ENCODE assay signal across 37 mouse cellular contexts in genomic region chr19:45243264-45243602, GRCm38 (mm10). TPM values are rescaled to one million over a fixed set of nuclear protein-coding genes. Genes with fewer than 3 reads are reported as not detected.
DNase-seq lines count a peak whose midpoint lies in the region; ATAC-seq and TF ChIP-seq lines count a peak whose summit lies in the region.
"Had no signal": no experiment of that assay in that cellular context is flagged by ENCODE, and none has a peak within 500 bp of the region (broad histone marks: within the 10 kb centered on the region; RNA-seq: fewer than 3 reads in every experiment).

No protein-coding gene starts in this region.

- 6% methylated on average over 5 of the region's 5 CpGs for WGBS in heart, embryonic 11.5 days (ENCODE audit: insufficient replicate concordance)
- 4% methylated on average over 5 of the region's 5 CpGs for WGBS in hindbrain, embryonic 15.5 days
- WGBS in hindbrain, embryonic 11.5 days, result 1% methylated on average over 5 of the region's 5 CpGs
- 3% methylated on average over 5 of the region's 5 CpGs for WGBS in limb, embryonic 10.5 days

- DNase-seq in heart, adult 9 months (ENCODE audit: low spot score in 2 of 2), result no peak
- DNase-seq in hindbrain, embryonic 11.5 days (ENCODE audit: low spot score), result no peak
- peak; percentile 31 for DNase-seq in limb, embryonic 10.5 days (ENCODE audit: low spot score)
- DNase-seq in adrenal gland, postnatal 10 days, result no peak
- DNase-seq: adrenal gland, adult 2 months; cerebellum, adult 2 months; heart, postnatal 4 days; kidney, adult 18-20 months; kidney, postnatal 25 days; lung, postnatal 4 days; right cerebral cortex, adult 18-20 months; spleen, adult 18-20 months; thymus, adult 18-20 months; thymus, postnatal 36 days had no signal

- peaks cover 78% of the 10 kb centered on the region for H3K27me3 ChIP-seq in heart, embryonic 11.5 days (ENCODE audit: control insufficient read depth, insufficient read depth, low read length)
- H3K27me3 ChIP-seq in hindbrain, embryonic 15.5 days, result peaks cover 74% of the 10 kb centered on the region
- peaks cover 76% of the 10 kb centered on the region for H3K27me3 ChIP-seq in hindbrain, embryonic 11.5 days (ENCODE audit: control insufficient read depth, insufficient read depth, low read length)
- H3K27me3 ChIP-seq in E14TG2a.4 (ENCODE audit: insufficient read depth, low read length), result peaks cover 91% of the 10 kb centered on the region
- peaks cover 90% of the 10 kb centered on the region for H3K27me3 ChIP-seq in limb, embryonic 10.5 days (ENCODE audit: low read depth, poor library complexity, severe bottlenecking)

- H3K9ac ChIP-seq in heart, embryonic 11.5 days (ENCODE audit: low read depth, low read length), result no peak overlapping the region
- H3K9ac ChIP-seq in hindbrain, embryonic 15.5 days, result no peak overlapping the region
- H3K9ac ChIP-seq in hindbrain, embryonic 11.5 days (ENCODE audit: low read depth, low read length), result no peak overlapping the region
- H3K9ac ChIP-seq: embryonic facial prominence, embryonic 12.5 days; kidney, embryonic 15.5 days; limb, embryonic 13.5 days had no signal

- no peak for TF ChIP-seq CTCF in E14TG2a.4 (conservative IDR thresholded peaks at IDR 0.05; ENCODE audit: low read length)

- no peak overlapping the region for H3K27ac ChIP-seq in heart, embryonic 11.5 days (ENCODE audit: low read depth, low read length)
- H3K27ac ChIP-seq in hindbrain, embryonic 15.5 days (replicated peaks), result no peak overlapping the region
- no peak overlapping the region for H3K27ac ChIP-seq in hindbrain, embryonic 11.5 days (ENCODE audit: low read depth, low read length)
- no peak overlapping the region for H3K27ac ChIP-seq in limb, embryonic 10.5 days
- H3K27ac ChIP-seq: embryonic facial prominence, embryonic 12.5 days; forebrain, embryonic 10.5 days; kidney, embryonic 15.5 days; left cerebral cortex, adult 2 months; limb, embryonic 13.5 days had no signal

- no peak for ATAC-seq in heart, embryonic 11.5 days (replicated peaks; ENCODE audit: insufficient number of reproducible peaks, low FRiP score, low TSS enrichment)
- no peak for ATAC-seq in hindbrain, embryonic 15.5 days (ENCODE audit: low FRiP score, low read depth)
- no peak for ATAC-seq in hindbrain, embryonic 11.5 days (ENCODE audit: low FRiP score)
- ATAC-seq: activated CD4-positive, CD25-positive, alpha-beta regulatory T cell, adult 4 months; CD4-positive, CD25-positive, alpha-beta regulatory T cell, adult 4 months; forebrain, embryonic 16.5 days; midbrain, embryonic 16.5 days had no signal

- H3K36me3 ChIP-seq in heart, embryonic 11.5 days (ENCODE audit: control insufficient read depth, insufficient read depth, low read length), result no peaks in the 10 kb centered on the region
- H3K36me3 ChIP-seq in hindbrain, embryonic 15.5 days, result no peaks in the 10 kb centered on the region
- H3K36me3 ChIP-seq in hindbrain, embryonic 11.5 days (ENCODE audit: control insufficient read depth, insufficient read depth, low read length), result no peaks in the 10 kb centered on the region
- no peaks in the 10 kb centered on the region for H3K36me3 ChIP-seq in E14TG2a.4 (ENCODE audit: insufficient read depth, low read length)
- H3K36me3 ChIP-seq in limb, embryonic 10.5 days, result no peaks in the 10 kb centered on the region
- H3K36me3 ChIP-seq: embryonic facial prominence, embryonic 12.5 days; forebrain, embryonic 10.5 days; kidney, embryonic 15.5 days; limb, embryonic 13.5 days had no signal

- H3K4me1 ChIP-seq in heart, embryonic 11.5 days (ENCODE audit: control insufficient read depth, insufficient read depth, low read length), result 0 out of 2 replicates have a peak, but pooled peaks cover 4% of the 10 kb centered on the region
- peaks cover 24% of the 10 kb centered on the region for H3K4me1 ChIP-seq in hindbrain, embryonic 15.5 days (replicated peaks)
- H3K4me1 ChIP-seq in hindbrain, embryonic 11.5 days (replicated peaks; ENCODE audit: control insufficient read depth, insufficient read depth, low read length), result no peaks in the 10 kb centered on the region; the same call in 1 of the 2 replicates
- peaks cover 34% of the 10 kb centered on the region for H3K4me1 ChIP-seq in E14TG2a.4 (replicated peaks; ENCODE audit: low read depth, low read length)
- peaks cover 15% of the 10 kb centered on the region for H3K4me1 ChIP-seq in limb, embryonic 10.5 days
- H3K4me1 ChIP-seq: embryonic facial prominence, embryonic 12.5 days had no signal

- 0 out of 2 replicates have a peak overlapping the region, but pooled peaks have one; percentile 10 for H3K4me3 ChIP-seq in heart, embryonic 11.5 days (ENCODE audit: low read depth, low read length)
- H3K4me3 ChIP-seq in hindbrain, embryonic 15.5 days, result no peak overlapping the region
- no peak overlapping the region for H3K4me3 ChIP-seq in hindbrain, embryonic 11.5 days (ENCODE audit: low read depth, low read length)
- peak overlapping the region; percentile 27 for H3K4me3 ChIP-seq in E14TG2a.4 (replicated peaks; ENCODE audit: low read length)
- H3K4me3 ChIP-seq in limb, embryonic 10.5 days, result no peak overlapping the region
- H3K4me3 ChIP-seq: left cerebral cortex, adult 2 months had no signal

- H3K4me2 ChIP-seq in heart, embryonic 11.5 days, result no peak overlapping the region
- H3K4me2 ChIP-seq in hindbrain, embryonic 15.5 days, result peak overlapping the region; percentile 34
- no peak overlapping the region for H3K4me2 ChIP-seq in hindbrain, embryonic 11.5 days (replicated peaks; ENCODE audit: low read depth, low read length)

- no peaks in the 10 kb centered on the region for H3K9me3 ChIP-seq in heart, embryonic 11.5 days (replicated peaks; ENCODE audit: control insufficient read depth, low read length)
- H3K9me3 ChIP-seq in hindbrain, embryonic 15.5 days, result no peaks in the 10 kb centered on the region
- no peaks in the 10 kb centered on the region for H3K9me3 ChIP-seq in hindbrain, embryonic 11.5 days (ENCODE audit: control insufficient read depth, low read length)
- 0 out of 2 replicates have a peak, but pooled peaks cover 4% of the 10 kb centered on the region for H3K9me3 ChIP-seq in E14TG2a.4 (ENCODE audit: low read length)
- H3K9me3 ChIP-seq in limb, embryonic 10.5 days (replicated peaks), result no peaks in the 10 kb centered on the region
- H3K9me3 ChIP-seq: embryonic facial prominence, embryonic 12.5 days; forebrain, embryonic 10.5 days; kidney, embryonic 15.5 days; limb, embryonic 13.5 days; megakaryocyte, embryonic 14.5 days had no signal

RNA-seq across cellular contexts. Expression of gene Lbx1, which starts 7.6 kb away (rescaled TPM):
- 0.08 and 0.16 TPM in 2 replicates for polyA plus RNA-seq in heart, embryonic 11.5 days (2014; fragmentation: Nextera tagmentation; extraction: Ambion mirVana)
- 9.9 and 12.2 TPM in 2 replicates for polyA plus RNA-seq in hindbrain, embryonic 15.5 days (2015; fragmentation: Nextera tagmentation; extraction: Ambion mirVana)
- polyA plus RNA-seq in hindbrain, embryonic 11.5 days (2014; fragmentation: Nextera tagmentation; extraction: Ambion mirVana), result 7.6 and 8.5 TPM in 2 replicates
- polyA plus RNA-seq in limb, embryonic 10.5 days (2016; fragmentation: Nextera tagmentation; extraction: Ambion mirVana), result 3.9 and 6.3 TPM in 2 replicates
- total RNA-seq in adrenal gland, postnatal 10 days (2021), result 1 to 10 TPM in 1 of 2 experiments, under 1 TPM in 1; 0.30 to 1.4 TPM
- total RNA-seq: heart, postnatal 4 days; layer of hippocampus, adult 18-20 months; layer of hippocampus, postnatal 14 days; left cerebral cortex, adult 2 months; left cerebral cortex, postnatal 25 days; neutrophil, adult 5-6 weeks had no signal
- polyA plus RNA-seq: activated CD4-positive, CD25-positive, alpha-beta regulatory T cell, adult 4 months; adrenal gland, adult 2 months; CD4-positive, CD25-positive, alpha-beta regulatory T cell, adult 4 months; cortical plate, adult 2 months; forebrain, embryonic 10.5 days; forebrain, embryonic 16.5 days; heart, embryonic 16.5 days; intestine, embryonic 14.5 days; liver, embryonic 16.5 days; lung, embryonic 16.5 days; stomach, embryonic 16.5 days had no signal

Comparison
In these comparisons a context has a peak if more than half of its experiments do, and no peak if none do; other contexts are left out.
1. H3K4me3 ChIP-seq: peak in heart, embryonic 11.5 days (single experiment) and E14TG2a.4 (single experiment); none in hindbrain, embryonic 15.5 days (single experiment), hindbrain, embryonic 11.5 days (single experiment) and limb, embryonic 10.5 days (single experiment).